Mouse (Mus musculus): ENCODE measurements around the gene Stx4a. TPM values are rescaled to one million over a fixed set of nuclear protein-coding genes. Genes with fewer than 3 reads are reported as not detected.
"Not testable (repeated sequence)": the region's sequence is repeated elsewhere in the genome, so short reads cannot be mapped to it uniquely, and the experiment has no call there.

The Stx4a gene
- total RNA-seq, 2 experiments from 2014 or later, result 67.8 to 94.9 TPM

DNA sequence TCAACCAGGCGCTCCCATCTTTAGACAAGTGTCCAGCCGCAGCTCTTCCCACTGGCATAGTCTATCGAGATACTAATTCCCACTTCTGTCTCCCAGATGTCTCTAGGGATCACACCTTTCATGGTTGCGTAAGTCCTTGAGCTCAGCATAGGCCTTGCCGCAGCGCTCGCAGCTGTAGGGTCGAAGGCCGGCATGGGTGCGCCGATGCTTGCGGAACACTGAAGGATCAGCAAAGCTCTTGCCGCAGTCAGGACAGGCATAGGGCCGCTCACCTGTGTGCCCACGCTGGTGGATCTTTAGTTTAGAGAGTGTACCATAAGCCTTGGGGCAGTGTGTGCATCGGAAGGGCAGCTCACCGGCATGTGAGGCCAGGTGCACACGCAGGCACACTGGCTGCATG lies 43.5 kb downstream of the Stx4a start:
- no peak for DNase-seq

GRCm38 (mm10) chr7:127869149-127869810 lies 45.2 kb downstream of the Stx4a start:
- DNase-seq, result no peak

DNA sequence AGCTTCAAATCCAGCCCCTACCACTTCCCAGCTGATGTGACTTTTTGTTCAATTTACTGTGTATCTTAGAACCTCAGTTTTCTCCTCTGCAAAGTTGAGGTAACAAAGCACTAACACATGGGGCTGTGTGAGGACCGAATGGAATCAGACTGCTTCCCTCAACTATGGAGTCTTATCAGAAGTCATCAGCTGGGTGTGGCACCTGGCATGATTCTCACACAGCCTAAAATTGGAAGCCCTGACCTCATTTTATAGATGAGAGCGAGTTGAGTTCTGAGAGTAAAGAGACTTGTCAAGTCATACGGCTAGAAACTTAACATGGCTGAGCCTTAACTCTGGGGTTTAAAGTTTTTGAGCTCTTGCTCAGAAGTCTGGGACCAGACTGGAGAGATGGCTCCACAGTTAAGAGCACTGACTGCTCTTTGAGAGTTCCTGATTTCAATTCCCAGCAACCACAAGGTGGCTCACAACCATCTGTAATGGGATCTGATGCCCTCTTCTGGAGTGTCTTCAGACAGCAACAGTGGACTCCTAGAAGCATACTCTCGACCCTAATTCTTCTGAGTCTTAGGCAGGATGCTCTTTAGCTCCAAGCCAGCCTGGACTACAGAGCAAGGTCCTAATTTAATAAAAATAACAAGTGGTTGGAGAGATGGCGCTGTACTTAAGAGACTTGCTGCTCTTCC lies 46.2 kb downstream of the Stx4a start:
- DNase-seq, result no peak

DNA sequence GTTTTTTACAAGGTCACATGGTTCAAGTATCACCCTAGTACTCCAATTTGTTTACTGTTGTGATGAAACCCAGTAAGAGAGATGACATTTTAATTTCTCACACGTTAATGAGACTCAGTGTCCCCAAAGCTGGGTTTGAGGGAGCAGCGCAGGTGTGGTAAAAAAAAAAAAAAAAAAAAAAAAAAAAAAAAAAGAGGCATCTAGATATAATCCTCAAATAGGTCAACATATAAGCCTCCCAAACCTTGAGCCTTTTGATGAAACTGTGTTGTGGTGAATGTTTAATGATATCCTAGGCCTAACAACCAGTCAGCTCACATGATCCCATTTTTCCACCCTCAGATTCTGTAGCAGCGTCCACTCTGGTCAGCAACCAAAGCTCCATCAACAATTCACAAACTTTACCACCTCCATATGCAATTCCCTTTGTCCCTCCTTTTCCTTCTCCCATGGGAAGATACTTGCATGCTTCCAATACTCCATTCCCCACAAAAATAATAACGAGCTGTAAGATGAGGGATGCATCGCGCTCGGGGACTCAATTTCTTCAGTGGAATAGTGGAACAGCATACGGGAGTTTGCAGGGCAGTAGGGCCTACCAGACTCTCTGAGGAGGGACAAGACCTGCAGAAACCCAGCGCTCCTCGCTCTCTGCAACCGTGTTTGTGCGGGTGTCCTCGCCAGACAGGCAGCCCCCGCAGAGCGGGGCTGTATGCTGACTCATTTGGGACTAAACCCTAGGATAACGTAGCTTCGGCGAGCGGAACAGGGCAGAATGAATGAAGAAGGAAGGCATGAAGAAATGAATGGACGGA lies 50.9 kb downstream of the Stx4a start:
- no peak for DNase-seq

GRCm38 (mm10) chr7:127875627-127876001 lies 51.5 kb downstream of the Stx4a start:
- DNase-seq, result peak; percentile 95

DNA sequence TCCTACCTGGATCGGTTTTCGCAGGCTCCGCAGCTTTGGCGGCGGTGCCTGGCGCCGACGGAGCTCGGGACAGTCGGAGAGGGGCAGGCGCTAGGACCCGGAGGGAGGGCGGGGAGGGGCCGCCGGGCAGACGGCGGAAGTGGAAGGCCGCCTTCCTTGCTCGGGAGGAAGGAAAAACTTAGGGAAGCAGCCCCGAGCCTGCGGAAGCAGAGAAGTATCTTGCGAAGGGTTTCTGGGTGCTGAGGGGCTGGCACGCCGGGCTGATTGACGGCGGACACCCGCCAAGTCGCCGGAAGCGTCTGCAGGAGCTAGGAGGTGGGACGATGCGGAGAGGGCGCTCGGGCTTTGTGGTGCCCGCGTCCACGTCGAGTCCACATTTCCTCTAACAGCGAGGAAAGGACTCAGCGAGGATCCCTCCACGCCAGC lies 52.0 kb downstream of the Stx4a start, which contains the start of gene Zfp646:
Gene Zfp646, plus strand, starts transcription at position 181 of the 426 bp plus-strand sequence.
- peak; percentile 88 for DNase-seq

DNA sequence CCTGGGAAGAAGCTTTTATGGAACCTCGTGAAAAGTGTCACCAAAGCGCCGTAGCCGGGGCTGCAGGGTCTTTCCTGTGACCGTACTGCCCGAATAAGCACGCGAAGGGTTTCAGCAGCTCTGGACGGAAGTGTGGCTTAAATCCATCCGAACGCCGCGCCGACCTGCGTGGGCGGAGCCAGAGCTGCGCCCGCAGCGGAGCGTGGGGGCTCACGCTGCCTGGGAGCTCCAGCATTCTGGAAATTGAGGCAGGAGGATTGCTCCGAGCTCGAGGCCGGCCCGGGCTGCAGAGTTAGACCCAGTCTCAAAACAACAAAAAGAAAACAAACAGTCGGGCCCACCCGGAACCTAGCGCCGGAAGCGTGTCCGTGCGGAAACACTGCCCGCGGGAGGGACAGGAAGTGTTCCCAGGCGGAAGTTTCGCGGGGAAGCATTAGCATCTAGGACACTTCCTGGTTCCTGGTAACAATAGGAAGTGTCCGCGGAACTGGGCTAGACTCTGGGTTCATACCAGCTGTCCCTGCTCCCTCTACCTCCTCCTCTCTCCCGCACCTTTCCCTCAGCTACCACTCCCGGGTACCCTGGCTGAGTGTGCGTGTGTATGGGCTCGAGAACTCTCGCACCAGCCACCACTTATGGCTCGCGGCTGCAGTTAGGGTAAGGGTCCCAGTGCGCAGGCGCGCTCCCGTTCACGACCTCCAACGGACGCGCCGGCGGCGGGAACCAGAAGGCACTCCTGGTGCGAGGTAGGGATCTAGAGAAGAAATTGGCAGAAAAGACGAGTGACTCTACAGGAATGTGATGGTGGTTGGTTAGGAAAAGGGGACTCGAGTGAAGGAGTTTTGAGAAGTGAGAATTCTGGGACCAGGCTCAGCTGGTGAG lies 52.6 kb downstream of the Stx4a start, which contains the start of gene Zfp668:
Gene Zfp668, minus strand, starts transcription at position 362 of the 882 bp plus-strand sequence.
- peak; percentile 93 for DNase-seq

- DNase-seq, result no peak
Observed at GRCm38 (mm10) chr7:127879301-127879700, 55.2 kb downstream of the Stx4a start.

DNA sequence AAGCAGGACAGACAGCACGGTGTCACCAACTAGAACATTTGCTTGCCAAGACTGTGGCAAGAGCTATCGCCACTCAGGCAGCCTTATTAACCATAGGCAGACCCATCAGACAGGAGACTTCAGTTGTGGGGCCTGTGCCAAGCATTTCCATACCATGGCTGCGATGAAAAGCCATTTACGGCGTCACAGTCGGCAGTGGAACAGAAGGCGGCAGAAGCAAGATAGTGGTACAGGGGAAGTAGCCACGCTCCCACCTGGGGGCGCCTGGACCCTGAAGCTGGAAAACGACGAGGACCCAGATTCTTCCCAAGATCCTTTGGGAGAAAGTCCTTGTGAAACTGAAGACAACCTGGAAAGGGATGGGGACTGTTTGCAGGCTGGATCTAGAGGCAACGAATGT lies 56.3 kb downstream of the Stx4a start:
- DNase-seq, result no peak

DNA sequence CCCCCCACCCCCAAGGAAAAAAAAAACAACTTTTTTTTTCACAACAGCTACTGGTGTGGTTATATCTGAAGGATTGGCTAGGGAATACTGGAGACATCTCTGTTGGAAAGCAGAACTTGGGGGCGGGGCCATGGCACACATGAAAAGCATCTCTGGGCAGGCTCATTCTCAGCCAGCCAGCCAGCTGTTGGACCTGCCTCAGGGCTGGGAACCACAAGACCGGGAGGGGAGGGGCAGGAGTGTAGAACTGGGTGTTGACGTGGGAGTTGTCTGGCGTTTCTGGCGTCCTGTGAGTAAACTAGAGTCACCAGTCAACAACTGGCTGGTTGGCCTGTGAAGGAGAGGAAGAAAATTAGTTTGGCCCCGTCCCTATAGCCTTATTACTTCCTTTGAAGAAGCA lies 61.9 kb downstream of the Stx4a start:
- peak; percentile 52 for DNase-seq

DNA sequence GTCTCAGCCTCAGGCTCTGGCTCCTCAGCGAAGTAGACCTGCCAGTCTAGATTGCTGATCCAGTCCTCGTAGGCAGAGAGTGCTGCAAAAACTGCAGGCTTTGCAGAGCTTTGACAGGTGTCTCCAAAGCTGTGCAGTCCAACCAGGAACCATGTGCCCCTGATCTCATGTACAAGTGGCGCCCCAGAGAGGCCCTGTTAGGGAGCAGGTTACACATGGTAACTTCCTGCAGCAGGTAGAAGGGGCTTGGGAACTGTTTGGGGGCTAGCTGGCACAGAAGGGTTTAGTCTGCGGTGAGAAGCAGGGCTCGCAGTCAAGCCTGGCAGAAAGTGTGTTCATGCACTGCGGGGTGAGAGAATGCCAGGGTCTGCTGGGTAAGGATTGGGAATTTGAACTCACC lies 62.5 kb downstream of the Stx4a start:
- DNase-seq, result no peak

DNA sequence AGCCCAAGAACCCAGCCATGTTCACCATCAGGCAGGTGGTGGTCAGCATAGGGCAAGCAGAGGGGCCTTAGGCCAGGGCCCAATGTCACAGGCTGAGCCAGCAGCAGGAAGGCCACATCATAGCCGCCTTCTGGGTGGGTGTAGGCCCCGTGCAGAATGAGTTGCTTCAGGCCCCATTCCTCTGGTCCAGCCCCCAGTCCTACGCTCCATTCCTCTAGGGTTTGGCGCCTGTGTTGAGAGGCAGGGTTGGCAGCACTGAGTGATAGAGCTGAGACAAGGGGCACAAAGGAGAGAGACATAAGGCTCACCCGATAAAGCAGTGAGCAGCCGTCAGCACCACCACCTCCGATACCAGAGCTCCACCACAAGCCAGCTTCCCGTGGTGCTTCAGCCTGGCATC lies 63.1 kb downstream of the Stx4a start:
- no peak for DNase-seq

GRCm38 (mm10) chr7:127887781-127888180 lies 63.7 kb downstream of the Stx4a start:
- no peak for DNase-seq

GRCm38 (mm10) chr7:127888821-127889220 lies 64.7 kb downstream of the Stx4a start:
- no peak for DNase-seq

DNA sequence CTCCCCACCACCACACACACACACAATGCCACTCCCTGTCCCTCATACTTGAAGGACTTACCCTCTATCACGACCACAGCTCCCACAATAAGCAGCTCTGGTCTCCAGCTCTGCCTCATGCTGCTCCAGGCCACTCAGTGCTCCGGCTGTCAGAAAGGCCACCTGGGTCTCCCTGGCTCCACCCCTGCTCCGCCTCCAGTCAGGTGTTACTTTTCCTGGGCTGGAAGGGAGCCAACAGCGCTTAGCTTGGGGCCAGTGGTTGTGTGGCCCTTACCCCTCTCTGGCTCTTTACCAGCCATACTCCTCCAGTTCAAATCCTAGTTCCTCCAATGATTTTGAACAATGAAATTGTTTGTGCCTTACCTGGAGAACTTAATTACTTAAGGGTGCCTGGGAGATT lies 66.7 kb downstream of the Stx4a start, which contains the start of gene Prss53:
Gene Prss53, minus strand, starts transcription at position 173 of the 400 bp plus-strand sequence.
- DNase-seq, result no peak

DNA sequence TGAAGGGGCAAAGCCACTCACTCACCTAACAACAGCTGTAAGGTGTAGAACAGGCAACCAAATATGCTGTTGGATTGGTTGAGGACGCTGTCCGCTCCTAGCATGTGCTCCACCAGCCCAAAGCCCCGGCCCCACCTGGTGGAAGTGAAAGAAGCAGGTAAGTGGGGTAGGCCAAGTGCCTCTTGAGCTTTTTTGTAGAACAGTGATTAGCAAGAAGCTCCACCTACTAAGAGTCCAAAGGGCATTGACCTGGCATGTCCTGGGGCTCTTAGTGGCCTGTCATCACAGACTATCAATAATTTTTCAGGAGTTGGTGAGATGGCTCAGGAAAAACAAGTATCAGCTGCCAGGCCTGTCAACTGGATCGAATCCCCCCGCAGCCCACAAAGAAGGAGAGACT lies 70.4 kb downstream of the Stx4a start:
- no peak for DNase-seq

GRCm38 (mm10) chr7:127895442-127895841 lies 71.3 kb downstream of the Stx4a start, which contains the start of the genes Gm21974 and Vkorc1:
TSS of gene Gm21974 (minus strand) at chr7:127895454.
TSS of gene Vkorc1 (minus strand) at chr7:127895617.
- DNase-seq, result peak; percentile 96

GRCm38 (mm10) chr7:127895891-127896290 lies 71.8 kb downstream of the Stx4a start:
- DNase-seq, result not testable (repeated sequence)

- peak; percentile 69 for DNase-seq
Observed at GRCm38 (mm10) chr7:127896384-127896783, 72.3 kb downstream of the Stx4a start.

- no peak for DNase-seq
Observed at GRCm38 (mm10) chr7:127897542-127897941, 73.4 kb downstream of the Stx4a start.

DNA sequence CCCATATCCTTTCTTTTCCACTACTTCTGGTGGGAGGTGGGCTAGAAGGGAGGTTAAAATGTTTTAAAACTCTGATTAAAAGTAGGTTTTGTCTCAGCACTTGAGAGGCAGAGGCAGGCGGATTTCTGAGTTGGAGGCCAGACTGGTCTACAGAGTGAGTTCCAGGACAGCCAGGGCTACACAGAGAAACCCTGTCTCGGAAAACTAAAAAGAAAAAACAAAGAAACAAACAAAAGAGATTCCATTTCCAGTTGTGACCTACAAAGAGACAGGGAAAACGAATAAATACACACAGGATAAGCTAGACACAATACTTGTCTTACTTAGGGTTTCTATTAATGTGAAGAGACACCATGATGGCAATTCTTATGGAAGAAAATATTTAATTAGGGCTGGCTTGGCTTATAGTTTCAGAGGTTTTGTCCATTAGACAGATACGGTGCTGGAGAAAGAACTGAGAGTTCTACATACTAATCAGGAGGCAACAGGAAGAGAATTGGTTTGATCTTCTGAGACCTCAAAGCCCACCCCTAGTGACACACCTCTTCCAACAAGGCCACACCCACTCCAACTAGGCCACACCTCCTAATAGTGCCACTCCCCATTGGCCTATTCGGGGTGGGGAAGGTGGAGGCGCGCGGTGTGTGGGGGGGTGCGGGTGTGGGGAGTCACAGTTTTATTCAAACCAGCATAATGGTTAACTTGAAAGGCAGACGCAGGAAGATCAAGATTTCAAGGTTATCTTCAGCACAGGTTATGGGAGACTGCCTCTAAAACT lies 74.3 kb downstream of the Stx4a start:
- DNase-seq, result no peak
